Mouse (Mus musculus) T-cell, adult 66 days (primary cell): Measurements from ENCODE around the gene Vmn1r191. TPM values are rescaled to one million over a fixed set of nuclear protein-coding genes. Genes with fewer than 3 reads are reported as not detected.

ENCODE experiments used
- total RNA-seq, 2 experiments: library from RNA; stranded (reverse); gene quantifications; 3 replicates in 1 of 2; 4 replicates in 1 of 2; pipeline ENCODE4 v1.2.4; 2023

Vmn1r191 gene
- not detected for total RNA-seq

GRCm38 (mm10) chr13:22183869-22184268 is at the start of gene Vmn1r191:
Gene Vmn1r191, minus strand, starts transcription at chr13:22183969.

GRCm38 (mm10) chr13:22223060-22223459 is 39.3 kb upstream of the Vmn1r191 start, which contains the start of gene Vmn1r193:
Gene Vmn1r193, minus strand, starts transcription at chr13:22223160.

GRCm38 (mm10) chr13:22191041-22191440 is 7.3 kb upstream of the Vmn1r191 start, which contains the start of gene Vmn1r192:
Gene Vmn1r192, minus strand, starts transcription at chr13:22191141.

Other genes starting within 250 kb of the Vmn1r191 start
- under 1 TPM; 0.36 to 0.67 TPM for gene Zfp184, start 238.9 kb downstream of the Vmn1r191 start, total RNA-seq
- not detected for gene Pom121l2, start 202.8 kb downstream of the Vmn1r191 start, total RNA-seq
- gene Prss16, start 174.2 kb downstream of the Vmn1r191 start, total RNA-seq = under 1 TPM in 1 of 2 experiments, not detected in 1; 0.93 TPM
- 10 to 100 TPM in 1 of 2 experiments, 1 to 10 TPM in 1; 9.5 to 83.4 TPM for gene Hist1h2ah, start 148.4 kb downstream of the Vmn1r191 start, total RNA-seq
- 100 to 1,000 TPM in 1 of 2 experiments, 10 to 100 TPM in 1; 47.4 to 137 TPM for gene Hist1h2bk, start 148.1 kb downstream of the Vmn1r191 start, total RNA-seq
- 100 to 1,000 TPM in 1 of 2 experiments, 10 to 100 TPM in 1; 55.8 to 104 TPM for gene Hist1h4i, start 142.6 kb downstream of the Vmn1r191 start, total RNA-seq
- gene Hist1h2ag, start 141.0 kb downstream of the Vmn1r191 start, total RNA-seq = 100 to 1,000 TPM in 1 of 2 experiments, 10 to 100 TPM in 1; 44.9 to 107 TPM
- 10 to 100 TPM; 39.1 to 88.2 TPM for gene Hist1h2bj, start 140.8 kb downstream of the Vmn1r191 start, total RNA-seq
- not detected for gene Vmn1r188, start 99.5 kb downstream of the Vmn1r191 start, total RNA-seq
- not detected for gene Vmn1r189, start 78.1 kb downstream of the Vmn1r191 start, total RNA-seq
- gene Vmn1r192, start 7.2 kb upstream of the Vmn1r191 start, total RNA-seq = not detected
- not detected for gene Vmn1r193, start 39.2 kb upstream of the Vmn1r191 start, total RNA-seq
- not detected for gene Vmn1r194, start 60.2 kb upstream of the Vmn1r191 start, total RNA-seq
- gene Vmn1r195, start 86.6 kb upstream of the Vmn1r191 start, total RNA-seq = not detected
- not detected for gene Vmn1r196, start 106.0 kb upstream of the Vmn1r191 start, total RNA-seq
- gene Vmn1r197, start 140.6 kb upstream of the Vmn1r191 start, total RNA-seq = not detected
- gene Vmn1r198, start 166.4 kb upstream of the Vmn1r191 start, total RNA-seq = not detected
- not detected for gene Vmn1r199, start 195.8 kb upstream of the Vmn1r191 start, total RNA-seq
- not detected for gene Vmn1r200, start 206.4 kb upstream of the Vmn1r191 start, total RNA-seq